Mouse (Mus musculus) heart, adult 8-10 months (tissue): ENCODE results near the gene Lrg1. TPM values are rescaled to one million over a fixed set of nuclear protein-coding genes. Genes with fewer than 3 reads are reported as not detected.

ENCODE experiments used
- DNase-seq: peaks from one replicate; pipeline ENCODE4 v3.0.0; 2022; ENCODE audit warnings: low spot score
- total RNA-seq, 4 experiments: library from RNA; stranded (reverse); gene quantifications; 2 replicates each; pipeline ENCODE4 v1.2.4; 2022

Lrg1 gene
- total RNA-seq = 10 to 100 TPM; 47.5 to 68.7 (median 60.4) TPM

DNA sequence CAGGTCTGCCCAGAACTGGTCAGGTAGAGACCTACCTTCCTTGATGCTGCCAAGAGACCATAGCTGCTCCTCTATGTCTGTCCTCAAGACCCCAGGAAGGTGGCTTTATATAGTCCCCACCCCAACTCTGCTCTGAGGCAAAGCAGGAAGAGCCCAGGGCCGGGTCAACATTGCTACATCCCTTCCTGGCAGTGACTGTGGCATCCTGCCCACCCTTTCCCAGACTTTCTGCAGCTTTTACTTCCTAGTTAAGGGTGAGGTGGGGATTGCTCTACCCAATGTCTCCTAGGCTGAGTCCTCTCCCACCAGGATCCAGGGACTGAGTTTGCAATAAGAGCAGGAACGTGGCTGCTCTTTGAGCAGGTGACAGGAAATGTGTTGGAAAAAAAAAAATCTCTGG, at the start of gene Lrg1:
Lrg1 (minus strand) TSS at position 176 of the 400 bp plus-strand sequence.
- no peak for DNase-seq

DNA sequence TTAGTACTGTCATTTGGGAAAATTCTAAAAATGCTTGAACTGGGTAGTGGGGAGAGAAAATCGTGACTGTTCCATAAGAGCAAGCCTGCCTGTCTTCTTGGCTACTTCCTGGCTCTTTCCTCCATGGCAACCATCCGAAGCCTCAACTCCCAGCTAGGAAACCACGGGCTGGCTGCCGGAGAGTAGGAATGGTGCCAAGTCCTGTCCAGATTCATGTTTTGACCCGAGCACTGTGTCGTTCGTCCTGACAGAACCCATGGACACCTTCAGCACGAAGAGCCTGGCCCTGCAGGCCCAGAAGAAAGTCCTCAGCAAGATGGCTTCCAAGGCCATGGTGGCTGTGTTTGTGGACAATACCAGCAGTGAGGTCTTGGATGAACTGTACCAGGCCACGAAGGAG, 49.7 kb upstream of the Lrg1 start:
- DNase-seq = no peak

DNA sequence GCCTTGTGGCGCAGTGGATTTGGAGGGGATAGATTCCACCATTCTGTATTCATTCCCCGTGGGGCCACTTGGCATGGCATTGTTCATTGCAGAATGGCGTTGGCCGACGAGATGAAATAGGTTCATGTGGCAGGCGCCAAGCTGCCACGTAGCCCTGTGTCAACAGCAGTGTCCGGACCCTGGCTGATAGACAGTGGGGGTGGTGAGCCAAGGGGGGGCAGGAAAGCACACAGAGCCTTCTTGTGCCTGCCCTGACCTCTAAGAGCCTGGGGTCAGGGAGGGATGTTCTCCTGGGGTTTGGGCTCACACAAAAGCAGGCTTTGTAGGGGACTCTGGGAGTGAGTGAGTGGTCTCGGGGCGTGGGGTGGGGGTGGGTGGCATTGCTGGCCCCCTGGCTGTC, 48.8 kb upstream of the Lrg1 start:
- no peak for DNase-seq

DNA sequence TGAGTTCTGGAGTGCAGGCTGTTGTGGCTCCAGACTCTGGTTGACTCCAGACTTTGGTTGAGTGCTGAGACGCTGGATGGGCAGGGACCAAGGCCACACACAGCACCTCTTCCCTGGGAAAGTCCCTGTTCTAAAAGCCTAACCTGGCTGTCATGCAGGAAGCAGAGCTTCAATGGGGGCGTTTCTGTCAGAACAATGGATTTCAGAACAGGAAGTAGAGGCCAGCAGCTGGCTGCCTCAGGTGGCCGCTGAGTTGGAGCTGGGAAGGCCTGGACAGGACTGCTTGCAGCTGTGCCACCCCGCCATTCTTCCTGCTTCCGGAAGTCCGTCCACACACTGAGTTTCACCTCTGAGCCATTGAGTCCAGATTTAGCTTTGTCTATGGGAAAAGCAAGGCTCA, 48.0 kb upstream of the Lrg1 start:
- peak; percentile 55 for DNase-seq

DNA sequence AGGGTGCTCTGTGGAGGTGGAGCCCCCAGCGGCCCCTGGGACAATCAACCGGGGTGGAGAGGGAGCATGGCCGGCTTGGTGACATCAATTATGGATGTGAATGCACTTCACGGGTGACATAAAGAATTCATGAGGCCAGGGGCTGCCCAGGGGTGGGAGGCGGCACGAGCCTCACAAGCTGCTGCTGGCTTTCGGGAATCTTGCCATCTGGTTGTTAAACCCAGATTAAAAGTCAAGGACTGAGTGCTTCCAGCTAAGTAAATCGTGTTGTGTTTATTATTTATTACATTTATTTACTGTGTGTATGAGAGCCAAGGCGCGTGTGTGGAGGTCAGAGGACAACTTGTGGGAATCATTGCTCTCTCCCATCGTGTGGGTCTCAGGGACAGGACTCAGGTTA, 43.9 kb upstream of the Lrg1 start:
- no peak for DNase-seq

DNA sequence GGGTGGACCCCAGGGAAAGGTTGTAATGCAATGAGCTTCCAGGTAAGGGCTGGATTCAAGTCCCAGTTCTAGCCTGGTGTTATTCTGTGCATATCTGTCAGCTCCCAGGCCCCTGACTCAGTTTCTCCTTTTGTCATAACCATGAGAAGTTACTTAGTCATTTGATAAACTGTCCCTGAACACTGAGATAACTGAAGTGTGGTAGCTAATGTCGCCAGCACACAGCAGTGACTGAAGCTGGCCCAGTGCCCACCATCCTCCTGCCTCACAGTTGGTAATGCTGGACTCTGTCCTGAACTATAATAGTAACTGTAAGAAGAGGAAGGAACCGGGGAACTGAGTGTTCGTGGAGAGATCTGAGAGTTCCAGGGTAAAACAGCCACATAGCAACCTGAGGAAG, 42.7 kb upstream of the Lrg1 start:
- no peak for DNase-seq

DNA sequence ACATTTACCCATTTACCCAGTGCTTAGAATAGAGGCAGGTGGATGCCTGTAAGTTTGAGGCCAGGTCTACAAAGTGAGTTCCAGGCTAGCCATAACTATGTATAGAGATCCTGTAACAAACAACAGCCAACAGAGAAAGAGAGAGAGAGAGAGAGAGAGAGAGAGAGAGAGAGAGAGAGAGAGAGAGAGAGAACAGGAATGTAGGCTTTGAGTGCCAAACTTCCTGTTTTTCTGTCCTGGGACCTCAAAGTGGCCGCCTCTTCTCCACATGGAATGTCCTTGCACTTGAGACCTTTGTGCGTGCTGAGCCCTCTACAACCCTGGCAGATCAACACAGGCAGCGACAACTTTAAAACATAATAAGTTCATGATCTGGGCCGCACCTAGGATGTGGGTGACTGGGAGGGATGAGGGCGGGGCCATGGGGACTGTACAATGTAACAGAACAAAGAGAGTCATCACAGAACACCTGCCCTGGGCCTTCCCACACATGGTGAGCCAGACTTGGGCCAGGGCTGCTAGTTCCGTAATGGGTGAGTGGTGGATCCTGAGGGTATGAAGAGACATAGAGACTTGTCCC, 41.8 kb upstream of the Lrg1 start:
- DNase-seq = no peak

DNA sequence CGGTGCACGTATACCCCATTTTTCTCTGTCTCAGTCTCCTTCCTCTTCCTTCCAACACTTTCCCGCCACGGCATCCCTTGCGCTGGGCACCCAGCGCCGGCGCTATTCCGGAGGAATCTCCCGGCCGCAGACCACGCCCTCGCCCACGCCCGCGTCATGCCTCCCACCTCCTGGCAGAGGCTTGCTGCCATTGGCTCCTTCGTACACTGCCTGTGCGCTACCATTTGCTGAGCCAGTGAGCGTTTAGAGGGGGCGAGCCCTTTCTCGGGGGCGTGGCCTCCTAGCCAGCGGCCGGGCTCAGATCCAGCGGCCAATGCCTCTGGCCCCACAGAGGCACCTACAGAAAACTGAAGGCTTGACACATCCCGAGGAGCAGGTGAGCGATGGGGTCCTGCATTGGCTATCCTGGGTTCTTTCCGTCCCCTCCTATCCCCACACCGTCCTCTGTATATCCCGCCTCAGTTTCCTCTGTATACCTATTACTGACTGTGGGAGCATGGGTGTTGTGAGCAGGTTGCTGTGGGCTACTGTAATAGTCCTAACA, 40.5 kb upstream of the Lrg1 start, which contains the start of gene Tnfaip8l1:
Tnfaip8l1 (plus strand) TSS at position 247 of the 544 bp plus-strand sequence.
- peak; percentile 96 for DNase-seq

DNA sequence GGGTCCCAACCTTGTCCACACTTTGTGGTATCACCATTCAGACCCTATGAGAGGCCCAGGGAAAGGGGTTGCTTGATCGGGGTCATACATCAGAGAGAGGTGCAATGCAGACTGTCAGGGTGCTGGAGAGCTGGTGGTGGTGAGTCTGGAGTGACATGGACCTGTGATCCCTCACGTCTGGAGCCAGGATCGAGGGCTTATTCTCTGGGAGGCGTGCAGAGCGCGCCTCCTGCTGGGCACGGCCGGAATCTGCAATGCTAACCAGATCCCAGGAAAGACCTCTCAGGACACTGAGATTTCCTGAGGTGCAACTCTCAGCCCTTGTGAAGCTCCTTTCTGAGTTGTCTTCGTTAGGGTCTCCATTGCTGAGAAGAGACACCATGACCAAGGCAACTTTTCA, 37.9 kb upstream of the Lrg1 start:
- DNase-seq = peak; percentile 64

DNA sequence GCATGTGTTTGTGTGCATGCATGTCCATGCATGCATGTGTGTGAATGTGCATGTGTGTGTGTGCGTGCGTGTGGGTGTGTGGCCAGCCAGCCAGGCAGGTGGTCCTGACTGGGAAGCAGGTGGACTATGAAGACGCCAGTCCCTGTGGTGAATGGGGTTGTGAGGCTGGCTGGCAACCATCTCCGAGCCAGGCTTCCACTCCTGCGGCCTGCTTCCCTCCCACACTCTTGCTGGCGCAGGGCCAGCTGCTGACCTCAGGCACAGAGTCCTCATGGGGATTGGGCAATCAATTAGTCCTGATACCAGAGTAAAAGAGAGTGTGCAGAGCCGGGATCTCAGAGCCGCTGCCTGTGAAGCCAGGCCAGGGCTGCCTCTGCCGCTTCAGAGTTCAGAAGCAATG, 31.8 kb upstream of the Lrg1 start:
- no peak for DNase-seq

DNA sequence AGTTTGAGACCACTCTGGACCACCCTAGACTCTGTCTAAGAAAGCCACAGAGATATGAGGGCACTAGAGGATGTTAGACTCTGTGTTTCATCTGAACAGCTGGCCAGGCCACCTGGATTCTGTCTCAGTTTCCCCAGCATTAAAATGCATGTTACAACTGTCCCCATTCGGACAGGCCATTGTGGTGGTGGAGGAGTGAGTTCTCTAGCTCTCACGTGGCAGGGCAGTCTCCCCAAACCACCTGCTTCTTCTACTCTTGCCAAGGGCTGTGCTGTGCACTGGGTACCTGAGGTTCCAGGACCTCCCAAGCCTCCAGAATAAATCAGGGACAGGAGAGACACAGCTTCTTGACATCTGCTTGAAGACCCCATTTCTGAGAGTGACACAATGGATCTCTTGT, 28.1 kb upstream of the Lrg1 start:
- no peak for DNase-seq

DNA sequence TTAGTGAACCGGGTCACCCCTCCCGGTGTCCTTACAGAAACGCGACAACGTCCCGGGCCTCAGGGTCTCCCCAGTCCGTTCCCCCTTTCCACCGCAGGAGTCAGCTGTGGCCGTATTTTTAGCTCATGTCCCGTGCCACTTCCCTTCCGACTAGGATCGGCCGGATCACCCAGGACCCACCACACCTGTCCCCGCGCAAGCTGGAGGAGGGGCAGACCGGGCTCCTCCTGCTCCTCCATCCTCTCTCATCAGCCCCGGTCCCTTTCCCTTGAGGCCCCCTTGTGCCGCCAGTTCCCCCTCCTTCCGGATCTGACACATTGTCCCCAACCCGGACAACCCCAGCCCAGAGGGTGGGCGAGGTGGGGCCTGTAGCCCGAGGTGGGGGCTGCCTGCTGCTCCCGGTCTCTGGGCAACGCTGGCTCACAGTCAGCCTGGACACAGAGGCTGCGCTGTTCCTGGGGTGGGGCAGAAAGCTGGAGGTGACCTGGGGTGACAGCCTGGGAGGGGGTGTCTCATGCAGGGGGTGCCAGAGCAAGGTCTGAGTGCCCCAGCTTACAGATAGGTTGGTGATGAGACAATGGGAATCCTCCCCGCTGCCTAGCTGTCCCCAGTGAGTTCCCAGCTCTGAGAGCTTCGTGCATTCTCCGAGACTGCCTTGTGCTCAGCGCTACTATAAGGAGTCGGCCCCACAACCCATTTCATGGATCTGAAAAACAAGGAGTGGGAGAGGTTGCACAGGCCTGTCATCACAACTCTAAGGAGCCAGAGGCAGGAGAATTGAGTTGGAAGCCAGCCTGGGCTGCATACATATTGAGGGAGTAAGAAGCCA, 27.2 kb upstream of the Lrg1 start:
- no peak for DNase-seq

DNA sequence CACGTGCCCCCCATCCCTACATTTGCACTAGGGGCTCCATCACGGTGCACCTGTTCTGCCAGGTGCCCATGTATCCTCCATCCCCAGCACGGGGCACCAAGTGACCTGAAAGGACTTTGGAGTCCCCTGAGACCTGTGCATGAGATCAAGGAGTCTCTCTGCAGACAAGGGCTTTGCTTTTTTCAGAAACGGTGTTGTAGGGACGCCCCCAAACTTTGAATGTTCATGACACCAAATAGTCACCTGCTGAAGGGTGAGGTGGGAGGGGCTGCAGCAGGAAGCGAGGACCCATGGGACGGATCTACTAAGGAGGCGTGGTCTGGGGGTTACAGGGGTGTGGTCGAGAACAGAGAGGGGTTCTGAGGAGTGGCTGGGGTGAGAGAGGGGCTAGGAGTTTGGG, 26.5 kb upstream of the Lrg1 start:
- no peak for DNase-seq

DNA sequence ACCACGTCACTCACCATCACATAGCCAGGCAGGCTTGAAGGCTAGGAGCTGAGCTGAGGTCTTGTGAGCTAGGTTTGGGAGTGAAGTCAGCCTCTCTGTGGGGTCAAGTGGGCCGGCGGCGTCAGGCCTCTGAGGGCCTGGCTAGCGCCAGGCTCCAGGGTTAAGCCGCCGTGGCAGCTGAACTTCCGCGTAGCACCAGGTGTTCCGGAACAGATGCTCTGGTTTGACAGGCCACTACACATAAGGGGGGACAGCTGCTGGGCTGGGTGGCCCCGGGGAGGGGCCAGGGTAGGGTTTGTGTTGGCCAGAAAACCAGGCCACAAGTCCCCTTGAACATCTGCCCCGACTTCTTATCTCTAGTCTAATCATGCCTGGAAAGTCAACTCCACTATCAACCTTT, 25.6 kb upstream of the Lrg1 start:
- DNase-seq = no peak

DNA sequence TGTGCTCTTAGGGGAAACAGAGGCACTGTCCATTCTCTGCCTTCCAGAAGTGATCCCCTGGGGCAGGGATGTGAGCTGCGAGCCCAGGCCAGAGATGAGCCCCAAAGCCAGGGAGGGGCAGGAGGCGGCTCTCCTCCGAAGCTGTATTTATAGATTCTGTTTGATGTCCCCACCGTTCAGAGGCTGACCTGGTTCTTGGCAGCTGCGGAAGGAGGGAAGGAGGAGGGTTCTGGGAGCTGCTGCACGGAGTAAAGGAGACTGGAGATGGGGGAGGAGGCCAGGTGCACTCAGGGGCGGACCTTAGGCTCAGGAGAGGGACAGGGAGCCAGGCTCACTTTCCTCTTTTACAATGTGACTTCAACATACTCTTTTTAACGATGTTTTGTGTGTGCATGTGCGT, 24.3 kb upstream of the Lrg1 start:
- no peak for DNase-seq

DNA sequence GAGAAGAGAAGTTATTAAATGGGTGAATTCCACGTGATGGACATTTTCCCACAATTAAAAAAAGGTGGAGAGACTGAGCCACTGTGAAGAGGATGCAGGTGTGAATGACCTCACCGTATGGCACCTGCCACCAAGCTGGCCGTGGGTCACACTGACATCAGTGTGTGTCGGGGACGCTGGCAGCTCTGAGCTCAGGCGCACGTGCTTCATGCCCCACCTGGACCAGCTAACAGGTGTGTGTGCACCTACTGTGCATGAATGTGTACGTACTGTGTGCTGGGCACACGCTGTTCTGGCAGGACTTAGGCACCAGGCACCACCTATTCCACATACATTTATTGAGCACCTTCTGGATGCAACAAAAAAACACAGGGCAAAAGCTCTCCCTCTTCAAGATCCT, 22.7 kb upstream of the Lrg1 start:
- no peak for DNase-seq

DNA sequence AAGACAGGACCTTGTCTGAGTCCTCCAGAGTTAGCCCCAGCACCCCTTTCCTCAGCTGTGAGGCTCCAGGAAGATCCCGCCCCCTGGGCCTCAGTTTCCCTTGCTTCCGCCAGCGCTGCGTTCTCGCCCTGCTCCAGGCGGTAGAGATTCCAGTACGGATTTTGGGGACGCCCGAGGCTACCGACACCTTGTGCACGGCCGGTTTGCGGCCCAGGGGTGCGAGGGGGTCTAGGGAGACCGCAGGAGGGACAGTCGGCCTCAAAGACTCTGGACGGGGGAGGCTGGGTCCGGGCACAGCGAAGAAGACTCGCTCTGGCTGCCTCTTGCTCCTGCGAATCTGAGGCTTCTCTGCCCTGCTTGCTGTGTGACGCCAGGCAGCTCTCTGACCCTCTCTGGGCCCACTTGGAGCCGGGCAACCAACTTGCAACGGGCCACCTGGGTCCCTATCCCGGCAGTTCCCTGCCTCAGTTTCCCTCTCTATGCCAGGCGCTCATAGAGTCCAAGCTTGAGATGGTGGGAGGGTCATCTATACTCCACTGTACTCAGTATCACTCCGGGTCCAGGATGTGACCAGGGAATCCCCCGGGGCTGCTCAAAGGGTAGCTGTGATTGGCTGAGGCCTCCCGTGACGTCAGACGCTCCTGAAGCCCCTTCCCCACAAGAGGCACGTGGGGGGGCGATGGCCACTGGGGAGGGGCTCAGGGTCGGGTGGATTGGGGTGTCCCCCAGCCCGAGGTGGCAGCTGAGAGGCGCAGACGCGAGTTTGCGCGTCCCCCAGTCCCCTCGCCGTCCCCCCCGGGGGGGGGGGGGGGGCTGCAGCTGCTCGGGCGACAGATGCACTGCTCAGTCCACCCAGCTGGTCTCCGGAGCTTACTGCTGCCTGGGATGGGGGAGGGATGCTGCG, 20.2 kb upstream of the Lrg1 start:
- no peak for DNase-seq

DNA sequence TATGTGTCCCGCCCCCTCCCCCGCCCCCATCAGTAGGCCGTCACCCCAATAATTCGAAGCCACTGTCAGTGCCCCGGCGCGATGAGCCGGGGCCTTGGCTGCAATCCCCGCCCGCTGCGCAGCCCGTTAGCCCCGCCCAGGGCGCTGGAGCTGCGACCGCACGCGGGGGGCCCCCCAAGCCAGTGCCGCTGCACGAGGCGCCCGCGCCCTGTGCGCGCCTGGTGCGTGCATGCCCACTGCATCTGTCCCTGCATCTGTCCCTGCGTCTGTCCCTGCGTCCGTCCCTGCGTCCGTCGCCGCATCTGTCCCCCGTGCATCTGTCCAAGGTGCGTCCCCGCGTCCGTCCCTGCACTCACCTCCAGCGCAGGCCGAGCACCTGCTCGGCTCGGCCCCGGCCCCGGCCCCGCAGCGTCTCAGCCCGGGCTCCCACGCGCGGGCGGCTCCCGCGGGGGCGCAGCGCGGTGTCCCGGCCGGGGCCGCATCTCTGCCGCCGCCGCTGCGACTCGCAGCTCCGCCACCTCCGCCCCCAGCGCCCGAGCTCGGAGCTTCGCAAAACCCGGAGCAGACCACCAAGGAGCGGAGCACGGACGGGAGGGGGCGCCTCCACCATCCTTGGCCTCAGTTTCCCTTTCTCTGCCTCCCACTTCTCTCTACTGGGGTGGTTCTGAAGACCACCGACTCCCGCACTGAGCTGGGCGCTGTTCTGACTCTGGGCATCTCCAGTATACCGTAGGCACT, 18.2 kb upstream of the Lrg1 start, which contains the start of gene Sema6b:
Sema6b (minus strand) TSS at position 486 of the 738 bp plus-strand sequence.
- DNase-seq = no peak

DNA sequence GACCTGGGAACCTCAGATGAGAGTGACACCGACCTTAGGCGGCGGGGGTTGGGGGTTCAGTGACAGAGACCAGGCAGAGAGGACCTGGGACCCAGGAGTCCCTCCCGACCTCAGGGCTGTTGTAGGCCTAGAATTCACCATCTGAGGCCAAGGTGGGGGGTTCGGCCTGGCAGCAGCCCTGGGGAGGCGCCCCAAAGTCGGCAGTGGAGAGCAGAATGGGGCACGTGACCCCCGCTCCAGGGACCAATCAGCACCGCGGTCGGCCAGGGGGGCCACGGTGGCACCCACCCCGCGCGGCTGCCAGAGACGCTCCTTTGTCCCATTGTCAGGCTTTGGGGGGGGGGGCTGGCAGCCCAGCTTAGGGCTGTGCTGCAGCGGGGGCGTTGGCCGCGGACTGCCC, 17.6 kb upstream of the Lrg1 start:
- DNase-seq = no peak

DNA sequence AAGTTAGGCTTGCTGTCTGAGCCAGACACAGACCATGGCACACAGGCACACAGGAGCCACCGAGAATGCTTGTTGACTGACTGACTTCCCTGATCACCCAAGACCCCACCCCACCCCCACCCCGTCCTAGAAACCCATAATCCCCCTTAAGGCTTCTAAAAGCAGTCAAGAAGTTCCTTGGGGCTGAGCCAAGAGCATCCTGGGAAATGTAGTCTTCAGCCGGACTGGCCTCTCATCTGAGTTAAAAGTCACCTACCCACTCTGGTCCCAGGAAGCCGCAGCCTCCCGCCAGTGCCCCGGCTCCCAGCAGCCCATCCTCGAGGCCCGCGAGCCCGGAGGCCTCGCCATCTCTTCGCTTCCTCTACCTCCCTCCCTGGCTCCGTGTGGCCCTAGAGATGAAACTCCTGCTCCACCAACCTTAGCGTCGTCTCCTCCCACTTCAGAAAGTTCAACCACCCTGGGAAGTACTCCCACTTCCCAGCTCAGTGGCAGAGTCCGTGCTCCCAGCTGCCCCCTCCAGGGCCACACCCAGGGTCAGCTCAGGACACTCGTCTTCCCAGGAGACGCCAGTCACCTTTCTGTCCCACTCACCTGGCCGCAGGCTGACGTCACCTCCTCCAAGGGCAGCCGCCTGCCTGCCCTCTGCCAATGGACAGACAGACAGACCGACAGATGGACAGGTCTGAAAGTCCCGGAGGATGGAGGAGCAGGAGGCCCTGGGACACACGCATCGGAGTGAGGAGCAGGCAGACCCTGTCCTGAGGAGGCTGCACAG, 16.2 kb upstream of the Lrg1 start:
- no peak for DNase-seq

DNA sequence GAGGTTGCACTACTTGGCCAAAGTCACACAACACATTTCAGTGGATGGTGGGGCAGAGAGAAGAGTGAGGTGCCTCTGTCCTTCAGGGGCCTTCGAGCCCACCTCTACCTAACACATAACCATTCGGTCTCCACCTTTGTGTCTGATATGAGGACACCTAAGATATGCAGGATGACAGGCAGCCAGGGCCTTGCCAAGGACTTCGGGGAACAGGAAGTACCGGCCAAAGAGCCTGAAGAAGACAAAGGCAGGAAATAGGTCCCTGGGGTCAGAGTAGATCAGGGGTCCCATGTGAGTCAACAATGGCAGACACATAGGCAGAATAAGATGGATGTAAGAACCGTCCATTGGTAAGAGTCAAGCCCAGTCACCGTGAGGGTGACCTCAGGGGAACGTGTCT, 14.8 kb upstream of the Lrg1 start:
- DNase-seq = no peak
